Mouse (Mus musculus): ENCODE data around the gene Gabrd. TPM values are rescaled to one million over a fixed set of nuclear protein-coding genes. Genes with fewer than 3 reads are reported as not detected.

The Gabrd gene
- polyA plus RNA-seq, 1 experiment from 2014 or later, result 1.2 TPM

DNA sequence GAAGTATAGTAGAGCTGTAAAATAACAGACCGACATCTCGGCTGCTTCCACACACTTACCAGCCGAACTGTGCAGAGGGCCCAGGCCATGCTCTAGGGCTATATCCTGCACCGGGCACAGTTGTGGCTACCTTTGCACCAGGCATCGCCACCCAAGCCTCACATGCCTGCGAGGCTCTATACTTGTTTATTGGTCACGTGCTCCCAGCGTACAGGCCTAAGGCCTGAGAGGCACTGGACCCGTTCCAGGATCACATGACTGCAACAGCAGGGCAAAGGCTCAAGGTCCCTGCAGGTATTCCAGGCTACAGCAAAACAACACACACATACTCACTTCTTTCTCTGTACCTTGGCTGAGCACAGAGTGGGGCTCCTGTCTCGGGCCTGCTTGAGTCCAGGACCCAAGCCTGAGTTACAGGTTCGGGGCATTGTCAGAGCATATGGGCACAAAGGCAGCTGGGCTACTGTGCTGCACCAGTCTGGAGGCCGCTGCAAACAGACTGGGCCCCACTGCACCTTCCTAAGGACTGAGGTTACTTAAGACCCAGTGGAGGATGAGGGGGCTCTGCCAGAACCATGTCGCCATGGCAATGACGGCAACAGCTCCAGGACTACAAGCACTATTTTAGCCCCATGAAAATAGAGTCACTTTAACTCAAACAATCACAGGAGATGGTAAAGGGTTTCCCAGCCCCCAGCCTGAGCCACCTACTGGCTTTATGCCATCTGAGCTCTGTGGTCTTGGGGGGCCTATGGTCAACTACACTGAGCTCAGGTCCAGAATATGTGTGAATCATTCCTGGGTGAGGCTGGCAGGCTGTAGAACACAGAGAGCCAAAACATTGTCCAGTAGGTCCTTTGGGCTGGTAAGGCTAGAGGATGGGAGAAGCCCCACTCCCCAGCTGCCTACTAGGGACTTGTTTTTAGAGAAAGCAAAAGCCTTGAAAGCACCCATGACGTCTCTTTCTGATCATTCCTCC lies 26.9 kb downstream of the Gabrd start:
- Histone ChIP-seq H3K27ac (ENCODE audit: low read depth, low read length) (no peak overlapping the region), H3K4me1 (ENCODE audit: control insufficient read depth, insufficient read depth, low read length) (no peaks in the 10 kb centered on the region), H3K9me3 (replicated peaks; ENCODE audit: control insufficient read depth, low read length) (no peaks in the 10 kb centered on the region), H3K4me2 (ENCODE audit: low read length) (no peak overlapping the region), H3K27me3 (replicated peaks; ENCODE audit: control insufficient read depth, insufficient read depth, low read length) (no peaks in the 10 kb centered on the region), H3K36me3 (ENCODE audit: control insufficient read depth, insufficient read depth, low read length) (no peaks in the 10 kb centered on the region), H3K4me3 (ENCODE audit: low read depth, low read length) (no peak overlapping the region), H3K9ac (ENCODE audit: low read length) (no peak overlapping the region)
- ATAC-seq, result no peak
- WGBS, result 83% methylated on average over 15 of the region's 15 CpGs
- DNase-seq (ENCODE audit: low spot score), result no peak

DNA sequence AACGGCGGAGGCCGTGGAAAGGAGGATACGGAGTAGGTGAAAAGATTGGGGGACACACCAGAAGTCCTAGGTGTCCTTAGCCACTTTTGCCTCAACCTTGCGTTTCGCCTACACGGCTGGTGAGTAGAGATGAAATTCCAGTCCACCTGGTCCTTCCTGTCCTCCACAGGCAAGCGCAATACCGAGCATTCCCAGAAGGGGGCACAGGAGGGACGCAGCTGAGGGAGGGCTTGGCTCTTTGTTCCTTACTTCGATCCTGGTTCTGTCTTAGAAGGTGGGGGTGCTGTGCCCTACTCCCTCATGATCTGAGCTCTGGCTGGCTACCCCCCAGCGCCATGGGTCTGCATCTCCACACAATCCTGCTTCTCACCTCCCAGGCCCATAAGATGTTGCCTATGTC lies 29.2 kb downstream of the Gabrd start:
- H3K4me2 ChIP-seq (ENCODE audit: low read length), result no peak overlapping the region
- 28% methylated on average over 12 of the region's 12 CpGs for WGBS
- ATAC-seq, result no peak
- H3K4me1 ChIP-seq (ENCODE audit: control insufficient read depth, insufficient read depth, low read length), result no peaks in the 10 kb centered on the region
- H3K36me3 ChIP-seq (ENCODE audit: control insufficient read depth, insufficient read depth, low read length), result no peaks in the 10 kb centered on the region
- H3K4me3 ChIP-seq (ENCODE audit: low read depth, low read length), result no peak overlapping the region
- no peak overlapping the region for H3K27ac ChIP-seq (ENCODE audit: low read depth, low read length)
- no peaks in the 10 kb centered on the region for H3K9me3 ChIP-seq (replicated peaks; ENCODE audit: control insufficient read depth, low read length)
- DNase-seq (ENCODE audit: low spot score), result peak; percentile 52
- 0 out of 2 replicates have a peak, but pooled peaks cover 3% of the 10 kb centered on the region for H3K27me3 ChIP-seq (replicated peaks; ENCODE audit: control insufficient read depth, insufficient read depth, low read length)
- H3K9ac ChIP-seq (ENCODE audit: low read length), result no peak overlapping the region

DNA sequence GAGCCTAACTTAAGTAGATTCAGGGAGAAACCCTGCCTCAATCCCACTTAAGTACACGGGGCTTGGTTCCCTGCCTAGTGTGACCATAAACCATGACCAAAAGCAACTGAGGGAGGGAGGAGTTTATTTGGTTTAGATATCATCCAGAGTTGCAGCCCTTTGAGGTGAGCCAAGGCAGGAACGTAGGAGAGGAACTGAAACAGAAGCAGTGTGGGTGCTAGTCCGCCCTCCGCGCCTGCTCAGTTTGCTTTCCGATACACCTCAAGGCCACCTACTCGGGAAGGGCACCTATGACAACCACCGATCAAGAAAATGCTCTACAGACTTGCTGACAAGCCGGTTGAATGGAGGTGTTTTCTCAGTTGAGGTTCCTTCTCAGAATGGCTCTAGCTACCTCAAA lies 30.2 kb downstream of the Gabrd start:
- no peak for ATAC-seq

DNA sequence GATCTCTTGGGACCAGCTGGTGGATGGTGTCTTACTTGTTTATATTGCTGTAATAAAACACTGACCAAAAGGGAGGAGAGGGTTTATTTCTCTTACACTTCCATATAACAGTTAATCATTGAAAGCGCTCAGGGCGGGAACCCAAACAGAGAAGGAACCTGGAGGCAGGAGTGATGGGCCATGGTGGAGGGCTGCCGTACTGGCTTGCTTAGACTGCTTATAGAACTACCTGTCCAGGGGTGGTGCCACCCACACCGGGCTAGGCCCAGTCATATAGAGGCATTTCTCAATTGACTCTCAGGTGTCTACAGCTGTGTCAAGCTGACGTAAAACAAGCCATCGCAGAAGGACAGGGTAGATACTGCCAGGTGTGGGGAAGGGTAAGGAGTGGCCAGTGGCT lies 31.1 kb downstream of the Gabrd start:
- peaks cover 18% of the 10 kb centered on the region for H3K27me3 ChIP-seq (replicated peaks; ENCODE audit: control insufficient read depth, insufficient read depth, low read length)
- H3K9ac ChIP-seq (ENCODE audit: low read length), result no peak overlapping the region
- H3K4me2 ChIP-seq (ENCODE audit: low read length), result no peak overlapping the region
- H3K4me1 ChIP-seq (ENCODE audit: control insufficient read depth, insufficient read depth, low read length), result no peaks in the 10 kb centered on the region
- DNase-seq (ENCODE audit: low spot score) (no peak), ATAC-seq (no peak)
- WGBS, result 87% methylated on average over 6 of the region's 6 CpGs
- H3K36me3 ChIP-seq (ENCODE audit: control insufficient read depth, insufficient read depth, low read length), result no peaks in the 10 kb centered on the region
- no peak overlapping the region for H3K4me3 ChIP-seq (ENCODE audit: low read depth, low read length)
- no peaks in the 10 kb centered on the region for H3K9me3 ChIP-seq (replicated peaks; ENCODE audit: control insufficient read depth, low read length)
- no peak overlapping the region for H3K27ac ChIP-seq (ENCODE audit: low read depth, low read length)

More for the DNA sequence above, 30.2 kb downstream of the Gabrd start:
- H3K4me1 ChIP-seq (ENCODE audit: control insufficient read depth, insufficient read depth, low read length), result no peaks in the 10 kb centered on the region
- no peak overlapping the region for H3K27ac ChIP-seq (ENCODE audit: low read depth, low read length)
- H3K4me3 ChIP-seq (ENCODE audit: low read depth, low read length), result no peak overlapping the region
- no peaks in the 10 kb centered on the region for H3K9me3 ChIP-seq (replicated peaks; ENCODE audit: control insufficient read depth, low read length)
- no peak for DNase-seq (ENCODE audit: low spot score)
- H3K9ac ChIP-seq (ENCODE audit: low read length), result no peak overlapping the region
- H3K36me3 ChIP-seq (ENCODE audit: control insufficient read depth, insufficient read depth, low read length), result no peaks in the 10 kb centered on the region
- no peak overlapping the region for H3K4me2 ChIP-seq (ENCODE audit: low read length)
- 90% methylated on average over 9 of the region's 9 CpGs for WGBS
- peaks cover 8% of the 10 kb centered on the region for H3K27me3 ChIP-seq (replicated peaks; ENCODE audit: control insufficient read depth, insufficient read depth, low read length)

DNA sequence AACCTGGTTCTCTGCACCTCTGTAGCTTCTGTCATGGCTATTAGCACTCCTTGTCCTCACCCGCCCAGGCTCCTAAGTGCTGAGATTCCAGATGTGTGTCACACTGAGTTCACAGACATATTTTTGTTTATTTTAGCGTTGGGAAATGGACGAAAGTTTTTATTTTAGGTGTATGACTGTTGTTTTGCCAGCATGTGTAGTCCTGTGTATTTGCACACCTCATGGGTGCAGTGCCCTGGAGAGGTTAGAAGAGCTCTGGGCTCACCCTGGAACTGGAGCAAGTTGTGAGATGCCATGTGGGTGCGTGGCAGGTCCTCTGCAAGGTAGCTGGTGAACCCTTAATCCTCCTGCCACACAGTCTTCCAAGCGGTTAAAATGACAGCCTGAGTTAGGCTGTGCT lies 35.5 kb downstream of the Gabrd start:
- peaks cover 53% of the 10 kb centered on the region for H3K27me3 ChIP-seq (replicated peaks; ENCODE audit: control insufficient read depth, insufficient read depth, low read length)

DNA sequence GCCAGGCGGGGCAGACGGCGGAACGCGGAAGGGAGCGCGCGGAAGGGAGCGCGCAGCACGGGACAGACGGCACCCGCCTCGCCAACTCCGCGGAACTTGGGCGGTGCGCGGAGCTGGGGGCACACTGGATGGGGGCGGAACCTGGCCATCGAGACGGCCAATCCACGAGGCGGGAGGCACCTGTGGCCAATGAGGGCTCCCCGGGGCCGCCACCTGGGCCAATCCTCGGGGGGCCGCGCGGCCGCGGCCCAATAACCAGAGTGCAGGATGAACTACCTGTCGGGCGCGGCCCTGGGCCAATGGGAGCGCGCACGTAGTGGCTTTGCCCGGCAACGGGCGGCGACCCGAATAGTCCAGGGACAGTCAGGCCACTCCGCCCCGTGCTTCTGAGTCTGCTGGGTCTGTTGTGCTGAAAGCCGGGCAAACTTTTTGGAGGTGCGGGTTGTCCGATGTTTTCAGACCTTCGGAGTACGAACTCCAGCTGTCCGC lies 36.6 kb downstream of the Gabrd start, which contains the start of gene Prkcz:
TSS of gene Prkcz (minus strand) at position 59 of the 489 bp plus-strand sequence.
- Histone ChIP-seq H3K9ac (ENCODE audit: low read length) (no peak within 1 kb of the TSS), H3K9me3 (replicated peaks; ENCODE audit: control insufficient read depth, low read length) (no peaks in the 10 kb centered on the region), H3K4me1 (ENCODE audit: control insufficient read depth, insufficient read depth, low read length) (no peaks in the 10 kb centered on the region), H3K4me2 (ENCODE audit: low read length) (peak within 1 kb of the TSS; percentile 51), H3K4me3 (ENCODE audit: low read depth, low read length) (peak within 1 kb of the TSS; percentile 31), H3K36me3 (ENCODE audit: control insufficient read depth, insufficient read depth, low read length) (no peaks in the 10 kb centered on the region), H3K27ac (ENCODE audit: low read depth, low read length) (no peak within 1 kb of the TSS), H3K27me3 (replicated peaks; ENCODE audit: control insufficient read depth, insufficient read depth, low read length) (peaks cover 53% of the 10 kb centered on the region)
- DNase-seq (ENCODE audit: low spot score) (peak; percentile 42), ATAC-seq (peak; percentile 80)
- WGBS, result under 1% methylated on average over 50 of the region's 51 CpGs

More for the DNA sequence above, 35.5 kb downstream of the Gabrd start:
- Histone ChIP-seq H3K4me1 (ENCODE audit: control insufficient read depth, insufficient read depth, low read length) (no peaks in the 10 kb centered on the region), H3K4me2 (ENCODE audit: low read length) (no peak overlapping the region), H3K36me3 (ENCODE audit: control insufficient read depth, insufficient read depth, low read length) (no peaks in the 10 kb centered on the region), H3K9ac (ENCODE audit: low read length) (no peak overlapping the region), H3K4me3 (ENCODE audit: low read depth, low read length) (no peak overlapping the region), H3K9me3 (replicated peaks; ENCODE audit: control insufficient read depth, low read length) (no peaks in the 10 kb centered on the region), H3K27ac (ENCODE audit: low read depth, low read length) (no peak overlapping the region)
- DNase-seq (ENCODE audit: low spot score) (no peak), ATAC-seq (no peak)
- WGBS, result 48% methylated on average over 5 of the region's 5 CpGs

DNA sequence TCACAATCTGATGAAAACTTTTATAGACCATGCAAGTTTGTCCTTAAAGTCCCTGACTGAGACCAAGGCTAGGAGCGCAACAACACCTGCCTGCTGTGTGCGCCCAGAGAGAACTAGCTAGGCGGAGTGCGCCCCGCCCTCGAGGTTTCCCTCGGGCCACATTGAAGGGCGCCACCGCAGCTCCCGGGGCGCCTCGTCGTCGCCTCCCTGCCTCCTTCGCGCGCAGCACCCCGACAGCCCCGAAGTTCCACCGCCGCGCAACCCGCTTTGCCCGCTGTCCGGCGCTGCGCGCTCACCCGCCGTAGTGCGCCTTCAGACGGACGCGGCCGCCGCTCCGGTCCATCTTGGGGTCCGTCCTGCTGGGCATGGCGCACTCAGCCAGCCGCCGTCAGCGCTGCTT lies 37.1 kb downstream of the Gabrd start:
- peaks cover 53% of the 10 kb centered on the region for H3K27me3 ChIP-seq (replicated peaks; ENCODE audit: control insufficient read depth, insufficient read depth, low read length)
- ATAC-seq, result no peak

DNA sequence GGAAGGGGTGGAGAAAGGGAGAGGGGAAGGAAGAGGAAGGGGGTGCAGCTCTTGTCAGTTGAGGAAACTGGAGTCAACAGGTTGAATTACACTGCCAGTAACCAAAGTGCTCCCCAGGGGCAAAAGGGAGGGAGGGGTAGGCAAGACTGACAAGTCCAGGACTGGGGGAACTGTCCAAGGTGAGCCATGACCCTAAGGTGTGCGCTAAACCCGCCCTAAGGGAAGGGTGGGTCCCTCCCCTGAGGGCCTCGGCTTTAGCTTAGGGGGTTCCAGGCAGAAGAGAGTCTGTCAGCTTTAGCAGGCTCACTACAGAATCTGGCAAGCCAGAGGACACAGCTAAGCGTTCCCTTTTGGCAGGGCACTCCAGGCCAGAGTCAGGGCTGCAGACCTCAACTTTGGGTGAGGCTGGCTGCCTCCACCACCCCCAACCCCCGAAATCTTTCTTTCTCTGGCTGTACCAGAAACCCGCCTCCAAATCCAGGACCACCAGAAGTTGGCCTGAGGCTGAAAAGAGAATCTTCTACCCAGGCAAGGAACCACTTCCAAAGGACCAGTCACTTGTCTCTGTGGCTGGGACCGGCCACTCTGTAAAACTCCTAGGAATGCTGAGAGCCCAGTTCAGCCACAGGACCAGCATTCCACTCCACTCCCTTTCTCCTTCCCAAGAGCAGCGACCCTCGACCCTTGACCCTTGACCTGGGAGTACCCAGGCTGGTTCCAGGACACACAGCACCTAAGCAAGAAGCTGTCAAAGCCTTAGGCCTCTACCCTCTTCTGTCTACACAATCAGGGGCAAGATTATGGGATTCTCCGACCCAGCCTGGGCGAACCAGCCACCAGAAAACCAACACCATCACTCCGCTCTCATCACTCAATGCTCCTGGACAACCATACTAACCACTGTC lies 38.1 kb downstream of the Gabrd start:
- Histone ChIP-seq H3K4me2 (ENCODE audit: low read length) (no peak overlapping the region), H3K27ac (ENCODE audit: low read depth, low read length) (no peak overlapping the region), H3K9me3 (replicated peaks; ENCODE audit: control insufficient read depth, low read length) (no peaks in the 10 kb centered on the region), H3K9ac (ENCODE audit: low read length) (no peak overlapping the region), H3K4me1 (ENCODE audit: control insufficient read depth, insufficient read depth, low read length) (no peaks in the 10 kb centered on the region), H3K27me3 (replicated peaks; ENCODE audit: control insufficient read depth, insufficient read depth, low read length) (peaks cover 53% of the 10 kb centered on the region), H3K36me3 (ENCODE audit: control insufficient read depth, insufficient read depth, low read length) (no peaks in the 10 kb centered on the region), H3K4me3 (ENCODE audit: low read depth, low read length) (no peak overlapping the region)
- ATAC-seq, result no peak
- WGBS, result 44% methylated on average over 12 of the region's 12 CpGs
- DNase-seq (ENCODE audit: low spot score), result no peak

More for the DNA sequence above, 37.1 kb downstream of the Gabrd start:
- H3K27ac ChIP-seq (ENCODE audit: low read depth, low read length), result no peak overlapping the region
- H3K4me1 ChIP-seq (ENCODE audit: control insufficient read depth, insufficient read depth, low read length), result no peaks in the 10 kb centered on the region
- H3K4me2 ChIP-seq (ENCODE audit: low read length), result peak overlapping the region; percentile 51
- no peak overlapping the region for H3K9ac ChIP-seq (ENCODE audit: low read length)
- no peaks in the 10 kb centered on the region for H3K36me3 ChIP-seq (ENCODE audit: control insufficient read depth, insufficient read depth, low read length)
- no peak for DNase-seq (ENCODE audit: low spot score)
- H3K4me3 ChIP-seq (ENCODE audit: low read depth, low read length), result peak overlapping the region; percentile 31
- no peaks in the 10 kb centered on the region for H3K9me3 ChIP-seq (replicated peaks; ENCODE audit: control insufficient read depth, low read length)
- under 1% methylated on average over 41 of the region's 42 CpGs for WGBS
